Mouse (Mus musculus): ENCODE results near the gene Pdk1.

- TF ChIP-seq CTCF (IDR thresholded peaks at IDR 0.05; ENCODE audit: low read depth) (no peak), EP300 (IDR thresholded peaks at IDR 0.05; ENCODE audit: low read depth) (no peak)
These were observed 46.2 kb downstream of the Pdk1 start for GRCm38 (mm10) chr2:71919227-71919647.

All from liver, postnatal 0 days (tissue).